Mouse (Mus musculus) liver, embryonic 11.5 days (tissue): ENCODE data around the gene Tnfrsf14. TPM values are rescaled to one million over a fixed set of nuclear protein-coding genes. Genes with fewer than 3 reads are reported as not detected.

Experiments
- ATAC-seq: fragments of 200-750 bp; cut with Nextera tagmentation; replicated peaks from 2 replicates; pipeline ENCODE4 v1.8.0; 2017; ENCODE audit warnings: moderate number of reproducible peaks, mild to moderate bottlenecking, moderate TSS enrichment, moderate library complexity; ENCODE audit not compliant: low FRiP score
- DNase-seq: peaks from one replicate; pipeline ENCODE4 v3.0.0-alpha.2; 2017; ENCODE audit warnings: low spot score
- H3K27ac ChIP-seq: fragments of 300-500 bp; sonication (generic); 2 replicates; pipeline ENCODE4 v1.5.1; 2014; ENCODE audit warnings: mild to moderate bottlenecking, low read depth, low read length, control low read depth
- H3K27me3 ChIP-seq: fragments of 300-500 bp; sonication (generic); replicated peaks from 2 replicates; pipeline ENCODE4 v1.6.1; 2014; ENCODE audit warnings: low read length, mixed read lengths; ENCODE audit not compliant: control insufficient read depth, insufficient read depth
- H3K36me3 ChIP-seq: fragments of 300-500 bp; sonication (generic); 2 replicates; pipeline ENCODE4 v1.6.1; 2014; ENCODE audit warnings: mild to moderate bottlenecking, low read length, moderate library complexity, mixed read lengths; ENCODE audit not compliant: control insufficient read depth, insufficient read depth
- H3K4me1 ChIP-seq: fragments of 300-500 bp; sonication (generic); replicated peaks from 2 replicates; pipeline ENCODE4 v1.6.1; 2014; ENCODE audit warnings: low read length, mixed read lengths; ENCODE audit not compliant: control insufficient read depth, insufficient read depth
- H3K4me2 ChIP-seq: fragments of 300-500 bp; sonication (generic); 2 replicates; pipeline ENCODE4 v1.6.1; 2014; ENCODE audit warnings: mild to moderate bottlenecking, control low read depth, moderate library complexity
- H3K4me3 ChIP-seq: fragments of 300-500 bp; sonication (generic); 2 replicates; pipeline ENCODE4 v1.5.1; 2014; ENCODE audit warnings: low read depth, low read length, control low read depth
- H3K9ac ChIP-seq: fragments of 300-500 bp; sonication (generic); 2 replicates; pipeline ENCODE4 v1.6.1; 2014; ENCODE audit warnings: low read depth, low read length, control low read depth
- H3K9me3 ChIP-seq: fragments of 300-500 bp; sonication (generic); 2 replicates; pipeline ENCODE4 v1.6.1; 2016; ENCODE audit warnings: low read length, inconsistent platforms, mixed read lengths; ENCODE audit not compliant: control insufficient read depth
- WGBS: fragments of 180-500 bp; shearing (Covaris S2); extraction: QIAGEN DNeasy Blood & Tissue Kit; methylation state at CpG from one replicate; pipeline ENCODE4 v1.1.7; 2014; 5-methylcytosine and 5-hydroxymethylcytosine counted together
- polyA plus RNA-seq: library from polyadenylated mRNA; unstranded; fragments of >200 nt; fragmentation: Nextera tagmentation; extraction: Ambion mirVana; gene quantifications from 2 replicates; pipeline ENCODE4 v1.2.1, GENCODE M21; 2014

Gene Tnfrsf14
- polyA plus RNA-seq, 1 experiment from 2014 or later, result 23.1 TPM

DNA sequence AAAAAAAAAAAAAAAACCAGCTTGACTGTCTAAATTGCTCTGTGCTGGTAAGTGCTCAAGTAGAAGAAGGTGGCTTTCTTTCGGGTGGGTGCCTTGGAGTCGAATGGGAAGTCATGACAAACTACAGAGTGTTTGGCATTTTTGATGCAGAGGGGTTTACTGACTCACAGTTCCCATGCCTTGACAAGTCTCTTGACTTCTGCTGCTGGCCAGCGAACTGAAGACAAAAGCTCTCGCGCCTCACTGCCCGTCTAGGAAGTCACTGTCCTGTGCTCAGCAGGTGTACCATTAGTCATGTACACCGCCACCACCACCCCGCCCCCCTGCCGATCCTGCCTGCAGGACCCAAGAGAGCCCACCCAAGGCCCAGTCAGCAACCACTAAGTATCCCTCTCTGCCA is 28.2 kb upstream of the Tnfrsf14 start:
- Histone ChIP-seq H3K9ac (no peak overlapping the region), H3K27me3 (peaks cover 99% of the 10 kb centered on the region), H3K36me3 (no peaks in the 10 kb centered on the region), H3K4me2 (no peak overlapping the region), H3K4me1 (peaks cover 18% of the 10 kb centered on the region), H3K27ac (no peak overlapping the region), H3K4me3 (no peak overlapping the region), H3K9me3 (no peaks in the 10 kb centered on the region)
- ATAC-seq, result no peak
- DNase-seq, result no peak
- 37% methylated on average over 9 of the region's 9 CpGs for WGBS

DNA sequence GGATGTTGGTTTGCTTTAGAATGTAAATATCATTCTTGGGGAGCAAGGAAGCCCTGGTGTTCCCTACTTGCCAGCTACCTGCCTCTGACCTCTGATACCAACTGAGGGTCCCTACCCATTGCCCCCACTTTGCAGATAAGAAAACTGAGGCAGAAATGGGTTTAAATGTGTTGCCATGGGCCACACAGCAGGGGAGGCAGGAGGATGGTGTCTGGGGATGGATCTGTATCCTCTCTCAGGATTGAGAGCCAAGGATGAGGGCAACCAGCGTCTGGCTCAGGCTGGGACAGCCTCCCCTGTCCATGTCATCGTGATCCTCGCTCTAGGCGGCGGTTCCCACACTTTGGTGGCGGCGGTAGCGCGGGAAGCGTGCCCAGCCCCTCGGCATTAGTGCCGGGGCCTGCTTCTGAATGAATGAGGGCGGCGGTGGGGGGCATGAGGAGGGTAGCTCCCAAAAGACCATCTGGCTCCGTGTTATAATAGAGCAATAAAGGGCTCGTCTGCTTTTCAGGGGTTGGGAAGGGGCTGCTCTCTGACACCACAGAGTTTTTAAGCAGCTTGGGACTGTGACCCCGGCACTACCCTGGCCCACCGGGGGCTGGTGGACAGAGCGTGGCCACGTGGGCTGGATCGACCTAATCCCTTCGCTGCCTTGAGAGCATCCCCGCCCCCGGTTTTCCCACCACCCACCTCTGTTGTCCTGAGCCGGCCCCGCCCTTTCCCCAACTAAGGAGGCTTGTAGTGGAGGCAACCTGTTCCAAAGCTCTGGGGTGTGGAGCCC is 24.3 kb upstream of the Tnfrsf14 start:
- peaks cover 96% of the 10 kb centered on the region for H3K27me3 ChIP-seq
- no peak for DNase-seq
- no peaks in the 10 kb centered on the region for H3K36me3 ChIP-seq
- ATAC-seq, result no peak
- no peak overlapping the region for H3K4me3 ChIP-seq
- H3K27ac ChIP-seq, result no peak overlapping the region
- H3K9me3 ChIP-seq, result no peaks in the 10 kb centered on the region
- WGBS, result 4% methylated on average over 26 of the region's 26 CpGs
- H3K9ac ChIP-seq, result no peak overlapping the region
- H3K4me1 ChIP-seq, result no peaks in the 10 kb centered on the region; the same call in 1 of the 2 replicates
- no peak overlapping the region for H3K4me2 ChIP-seq

DNA sequence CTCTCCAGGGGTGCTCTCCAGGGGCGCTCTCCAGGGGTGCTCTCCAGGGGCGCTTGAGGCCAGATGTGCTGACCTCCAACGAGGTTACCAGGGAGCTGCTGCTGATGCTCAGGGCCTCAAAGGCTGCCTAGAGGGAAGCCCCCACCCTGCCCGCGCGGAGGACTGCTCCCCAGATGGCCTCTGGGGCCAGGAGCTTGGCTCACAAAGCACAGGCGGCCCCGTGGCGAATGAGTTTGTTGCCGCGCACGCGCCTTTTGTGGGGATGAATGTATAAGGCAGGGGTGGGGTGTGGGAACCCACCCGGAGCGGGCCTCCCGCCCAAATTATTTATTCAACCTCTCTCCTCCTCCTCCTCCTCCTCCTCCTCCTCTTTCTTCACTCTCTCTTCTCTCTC is 21.2 kb upstream of the Tnfrsf14 start:
- Histone ChIP-seq H3K4me2 (no peak overlapping the region), H3K27me3 (peaks cover 67% of the 10 kb centered on the region), H3K4me3 (no peak overlapping the region), H3K4me1 (no peaks in the 10 kb centered on the region), H3K36me3 (no peaks in the 10 kb centered on the region), H3K9ac (no peak overlapping the region), H3K9me3 (no peaks in the 10 kb centered on the region), H3K27ac (no peak overlapping the region)
- 21% methylated on average over 16 of the region's 16 CpGs for WGBS
- DNase-seq, result no peak
- ATAC-seq, result no peak

DNA sequence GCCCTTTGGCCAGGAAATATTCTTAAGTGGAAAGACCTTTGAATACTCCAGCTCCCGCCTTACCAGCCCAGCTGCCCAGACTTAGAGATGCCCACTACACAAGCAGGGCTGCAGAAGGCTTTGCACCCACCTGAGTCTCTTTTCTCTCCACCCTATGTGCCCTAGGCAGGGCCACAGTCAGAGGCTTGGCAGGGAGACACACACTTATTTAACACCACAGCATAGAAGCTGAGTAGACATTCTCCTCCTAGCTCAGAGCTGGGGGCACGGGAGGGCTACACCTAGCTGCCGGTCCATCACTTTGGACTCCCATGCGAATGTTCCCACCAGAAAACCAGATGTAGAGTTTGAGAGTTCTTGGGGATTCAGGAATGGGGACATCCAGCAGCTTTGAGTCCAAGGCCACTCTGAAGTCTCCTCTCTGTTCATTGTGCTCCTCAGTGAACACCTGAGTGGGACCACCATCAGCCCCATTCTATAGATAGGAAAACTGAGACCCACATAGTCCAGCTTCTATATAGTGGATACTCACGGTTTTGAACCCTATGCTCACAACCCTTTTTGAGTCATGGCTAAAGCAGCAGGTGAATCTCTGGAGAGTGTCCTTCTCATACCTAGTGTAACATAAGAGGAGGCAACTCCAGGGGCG is 20.7 kb upstream of the Tnfrsf14 start:
- H3K9me3 ChIP-seq, result no peaks in the 10 kb centered on the region
- no peak overlapping the region for H3K4me2 ChIP-seq
- H3K27ac ChIP-seq, result no peak overlapping the region
- H3K4me3 ChIP-seq, result no peak overlapping the region
- no peaks in the 10 kb centered on the region for H3K36me3 ChIP-seq
- H3K9ac ChIP-seq, result no peak overlapping the region
- H3K4me1 ChIP-seq, result no peaks in the 10 kb centered on the region
- H3K27me3 ChIP-seq, result peaks cover 62% of the 10 kb centered on the region
- no peak for DNase-seq
- 63% methylated on average over 6 of the region's 6 CpGs for WGBS
- ATAC-seq, result no peak

DNA sequence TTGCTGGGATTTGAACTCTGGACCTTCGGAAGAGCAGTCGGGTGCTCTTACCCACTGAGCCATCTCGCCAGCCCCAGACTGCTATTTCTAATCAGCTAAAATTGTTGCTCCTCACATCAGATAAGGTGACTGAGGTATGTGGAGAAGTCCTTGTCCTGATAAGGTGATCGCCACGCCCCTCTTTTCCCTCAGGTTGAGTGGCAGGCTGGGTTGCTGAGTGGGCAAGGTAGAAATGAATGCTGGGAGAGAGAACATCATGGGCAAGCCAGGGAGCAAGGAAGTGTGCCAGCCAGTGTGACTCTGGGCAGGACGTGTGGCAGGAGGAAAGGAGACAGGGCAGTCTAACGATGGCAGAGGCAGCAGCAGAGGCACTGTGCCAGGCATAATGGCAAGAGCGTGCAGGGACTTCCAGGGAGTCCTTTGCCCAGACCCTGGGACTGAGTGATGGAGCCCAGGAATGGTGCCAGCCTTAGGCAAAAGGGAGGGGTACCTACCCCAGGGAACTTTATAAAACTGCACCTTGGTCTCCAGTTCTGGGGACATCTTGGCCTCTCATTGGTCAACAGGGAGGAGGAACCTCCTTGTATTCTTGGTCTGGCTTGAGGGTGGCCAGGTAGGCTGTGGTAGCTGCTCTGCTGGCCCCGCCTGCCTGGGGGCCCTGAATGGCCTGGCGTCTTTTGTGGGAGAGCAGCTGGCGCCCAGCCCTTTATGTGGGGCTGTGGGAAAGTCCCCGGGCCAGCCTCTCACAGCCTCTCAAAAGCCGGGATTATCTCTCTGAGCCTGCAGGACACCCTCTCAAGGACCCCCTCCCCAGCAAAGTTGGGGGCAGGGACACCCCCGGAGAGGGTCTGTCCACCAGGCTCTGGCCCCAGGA is 19.9 kb upstream of the Tnfrsf14 start:
- H3K4me3 ChIP-seq, result no peak overlapping the region
- WGBS, result 51% methylated on average over 14 of the region's 14 CpGs
- no peaks in the 10 kb centered on the region for H3K9me3 ChIP-seq
- ATAC-seq (no peak), DNase-seq (no peak)
- no peaks in the 10 kb centered on the region for H3K36me3 ChIP-seq
- H3K27ac ChIP-seq, result no peak overlapping the region
- H3K4me1 ChIP-seq, result no peaks in the 10 kb centered on the region
- peaks cover 55% of the 10 kb centered on the region for H3K27me3 ChIP-seq
- no peak overlapping the region for H3K4me2 ChIP-seq
- H3K9ac ChIP-seq, result no peak overlapping the region

DNA sequence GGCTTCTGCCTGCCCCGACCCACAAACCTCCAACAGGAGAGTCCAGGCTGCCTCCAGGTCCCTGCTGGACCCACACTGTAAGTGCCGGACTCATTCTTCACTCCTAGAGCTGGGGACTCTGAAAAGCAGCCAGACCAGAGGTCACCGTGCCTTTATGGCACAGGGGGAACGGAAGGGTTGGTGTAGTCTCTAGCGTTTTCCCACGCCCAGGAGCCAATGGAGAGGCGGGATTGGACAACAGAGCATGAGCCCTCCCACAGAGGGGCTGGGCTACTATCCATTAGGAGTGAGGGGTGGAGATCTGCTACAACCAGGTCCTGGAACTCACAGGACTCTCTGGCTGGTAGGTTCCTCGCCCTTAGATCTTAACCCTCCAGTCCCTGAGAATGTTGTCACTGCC is 18.0 kb upstream of the Tnfrsf14 start:
- DNase-seq (no peak), ATAC-seq (peak; percentile 76)
- peak overlapping the region; percentile 25 for H3K4me3 ChIP-seq
- H3K4me1 ChIP-seq, result no peaks in the 10 kb centered on the region
- no peak overlapping the region for H3K9ac ChIP-seq
- peak overlapping the region; percentile 46 for H3K4me2 ChIP-seq
- H3K27ac ChIP-seq, result no peak overlapping the region
- WGBS, result 3% methylated on average over 8 of the region's 8 CpGs
- 0 out of 2 replicates have a peak, but pooled peaks cover 2% of the 10 kb centered on the region for H3K9me3 ChIP-seq
- peaks cover 35% of the 10 kb centered on the region for H3K27me3 ChIP-seq
- H3K36me3 ChIP-seq, result no peaks in the 10 kb centered on the region

DNA sequence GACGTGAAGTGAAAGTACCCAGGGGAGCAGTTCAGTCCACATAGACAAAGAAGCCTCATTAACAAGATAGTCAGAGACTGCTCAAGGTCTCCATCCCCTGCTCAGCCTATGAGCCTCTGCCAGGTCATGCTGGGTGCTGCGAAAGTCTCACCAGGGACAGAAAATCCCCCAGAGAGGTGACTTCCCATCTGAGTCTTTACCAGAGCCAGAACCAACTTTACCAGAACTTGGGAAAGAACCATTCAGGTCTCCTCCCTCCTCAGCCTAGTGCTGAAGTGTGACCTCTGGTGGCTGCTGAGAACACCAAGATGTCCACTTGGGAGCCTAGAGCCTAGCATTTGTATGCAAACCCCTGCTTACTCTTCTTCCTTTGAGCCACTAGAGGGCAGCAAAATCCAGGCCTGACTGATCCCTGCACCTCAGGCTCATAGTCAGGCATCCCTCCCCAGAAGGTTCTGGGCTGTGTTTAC is 15.8 kb upstream of the Tnfrsf14 start:
- Histone ChIP-seq H3K9me3 (0 out of 2 replicates have a peak, but pooled peaks cover 2% of the 10 kb centered on the region), H3K36me3 (no peaks in the 10 kb centered on the region), H3K4me2 (no peak overlapping the region), H3K27me3 (peaks cover 15% of the 10 kb centered on the region), H3K27ac (no peak overlapping the region), H3K4me3 (no peak overlapping the region), H3K4me1 (no peaks in the 10 kb centered on the region), H3K9ac (no peak overlapping the region)
- DNase-seq (no peak), ATAC-seq (peak; percentile 86)
- WGBS, result 19% methylated on average over 2 of the region's 2 CpGs

DNA sequence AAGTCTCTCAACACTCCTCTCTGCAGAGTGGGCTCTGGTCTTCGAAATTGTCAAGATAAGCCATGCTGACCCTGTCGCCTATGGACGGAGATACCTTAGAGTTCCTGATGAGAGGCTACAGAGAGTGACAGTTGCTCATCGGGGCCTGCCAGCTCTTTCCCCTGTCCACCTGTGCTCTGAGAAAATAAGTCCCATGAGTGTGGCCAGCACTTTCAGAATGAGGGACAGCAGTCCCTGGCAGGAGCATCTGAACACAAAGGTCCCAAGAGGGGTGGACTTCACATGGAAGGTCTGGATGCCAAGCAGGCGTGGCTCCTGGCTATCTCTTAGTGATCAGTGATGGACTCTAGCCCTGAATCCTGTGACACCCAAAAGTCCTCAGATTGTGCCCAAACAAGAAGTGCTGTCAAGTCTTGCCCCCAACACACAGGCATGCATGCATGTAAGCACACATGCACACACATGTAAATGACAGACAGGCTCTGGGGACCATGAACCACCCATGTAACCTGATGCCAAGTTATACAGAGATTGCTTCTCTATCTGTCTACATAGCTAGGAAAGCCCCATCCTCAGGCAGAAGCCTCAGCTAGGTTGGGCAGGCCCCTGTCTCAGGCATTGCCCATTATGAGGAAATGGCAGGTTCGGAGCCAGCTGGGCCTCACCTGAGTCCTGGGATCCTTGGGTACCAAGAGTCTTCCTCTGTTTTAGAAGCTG is 15.1 kb upstream of the Tnfrsf14 start:
- Histone ChIP-seq H3K9me3 (0 out of 2 replicates have a peak, but pooled peaks cover 2% of the 10 kb centered on the region), H3K4me1 (no peaks in the 10 kb centered on the region), H3K27me3 (peaks cover 8% of the 10 kb centered on the region), H3K4me3 (no peak overlapping the region), H3K27ac (no peak overlapping the region), H3K9ac (no peak overlapping the region), H3K4me2 (no peak overlapping the region), H3K36me3 (no peaks in the 10 kb centered on the region)
- DNase-seq (no peak), ATAC-seq (no peak)
- WGBS, result 82% methylated on average over 6 of the region's 6 CpGs
